Mouse (Mus musculus) heart, adult 2 months (tissue): ENCODE data around the gene Adssl1. TPM values are rescaled to one million over a fixed set of nuclear protein-coding genes. Genes with fewer than 3 reads are reported as not detected.

Experiments used
- DNase-seq, 2 experiments: peaks; one replicate each; pipeline ENCODE4 v3.0.0; 2021
- H3K27ac ChIP-seq: fragments of 200-600 bp; 2 replicates; pipeline ENCODE4 v1.8.1; 2022
- H3K27me3 ChIP-seq: fragments of 200-500 bp; 2 replicates; pipeline ENCODE4 v1.6.1; 2012; ENCODE audit warnings: mild to moderate bottlenecking, low read length, inconsistent platforms, mixed read lengths; ENCODE audit not compliant: control insufficient read depth, insufficient read depth
- H3K36me3 ChIP-seq: fragments of 200-500 bp; 2 replicates; pipeline ENCODE4 v1.6.1; 2012; ENCODE audit warnings: low read length, inconsistent platforms; ENCODE audit not compliant: control insufficient read depth, insufficient read depth
- H3K4me1 ChIP-seq: fragments of 200-500 bp; 2 replicates; pipeline ENCODE4 v1.6.1; 2011; ENCODE audit warnings: low read length; ENCODE audit not compliant: control insufficient read depth, insufficient read depth
- H3K4me3 ChIP-seq: fragments of 200-600 bp; 2 replicates; pipeline ENCODE4 v1.8.1; 2022
- H3K79me2 ChIP-seq: fragments of 200-500 bp; replicated peaks from 2 replicates; pipeline ENCODE4 v1.6.1; 2012; ENCODE audit warnings: mild to moderate bottlenecking, inconsistent platforms, low read length, moderate library complexity, mixed read lengths; ENCODE audit not compliant: control insufficient read depth, insufficient read depth
- H3K9ac ChIP-seq: fragments of 200-500 bp; 2 replicates; pipeline ENCODE4 v1.6.1; 2012; ENCODE audit warnings: low read depth, mild to moderate bottlenecking, control low read depth, inconsistent platforms, low read length, mixed read lengths
- CTCF ChIP-seq: fragments of 200-600 bp; IDR thresholded peaks from 2 replicates; pipeline ENCODE4 v1.8.1; 2022; ENCODE audit warnings: antibody characterized with exemption, mild to moderate bottlenecking, moderate library complexity
- EP300 ChIP-seq: fragments of 200-500 bp; IDR thresholded peaks from 2 replicates; pipeline ENCODE4 v1.6.1; 2011; ENCODE audit warnings: low read depth, low read length, control low read depth; ENCODE audit not compliant: insufficient read depth
- POLR2A ChIP-seq: fragments of 200-500 bp; IDR thresholded peaks from 2 replicates; pipeline ENCODE4 v1.6.1; 2011; ENCODE audit warnings: mild to moderate bottlenecking, low read depth, low read length, control low read depth; ENCODE audit not compliant: insufficient read depth
- WGBS: fragments of 180-500 bp; shearing (Covaris S2); methylation state at CpG from one replicate; pipeline ENCODE4 v1.1.7; 2018; 5-methylcytosine and 5-hydroxymethylcytosine counted together
- intact Hi-C: fragments of 180-260 bp; cut with DNase I; formaldehyde crosslinking; loops from one replicate; pipeline ENCODE4 v1.15.1; 2025
- polyA plus RNA-seq: library from polyadenylated mRNA; depleted of rRNA; stranded (reverse); fragments of >200 nt; gene quantifications from 2 replicates; pipeline ENCODE4 v1.2.3, GENCODE M21; 2012
- total RNA-seq, 2 experiments: library from RNA; stranded (reverse); gene quantifications; 2 replicates each; pipeline ENCODE4 v1.2.3; 2021

The Adssl1 gene
- total and polyA plus RNA-seq, 3 experiments = 98.2 to 173 (median 150) TPM

GRCm38 (mm10) chr12:112659109-112659508, 39.3 kb downstream of the Adssl1 start:
- peaks cover 7% of the 10 kb centered on the region for H3K79me2 ChIP-seq
- H3K27ac ChIP-seq = no peak overlapping the region
- intact Hi-C loops = loop anchor here (1.0 to 10.0 kb wide), 3 partner anchors 16 to 186 kb away; partner anchors contain the start of gene Akt1
- H3K4me1 ChIP-seq = no peaks in the 10 kb centered on the region; the same call in 1 of the 2 replicates
- H3K27me3 ChIP-seq = no peaks in the 10 kb centered on the region
- H3K4me3 ChIP-seq = no peak overlapping the region
- 74% methylated on average over 6 of the region's 6 CpGs for WGBS
- no peak overlapping the region for H3K9ac ChIP-seq
- DNase-seq = peak; percentile 71 to 83
- H3K36me3 ChIP-seq = no peaks in the 10 kb centered on the region
- TF ChIP-seq EP300 (no peak), CTCF (no peak; the same call in none of the 2 replicates), POLR2A (no peak)

GRCm38 (mm10) chr12:112660576-112661326, 40.9 kb downstream of the Adssl1 start:
- Histone ChIP-seq H3K4me1 (peaks cover 7% of the 10 kb centered on the region), H3K4me3 (no peak overlapping the region), H3K27me3 (no peaks in the 10 kb centered on the region), H3K9ac (no peak overlapping the region), H3K27ac (no peak overlapping the region), H3K79me2 (peaks cover 15% of the 10 kb centered on the region), H3K36me3 (no peaks in the 10 kb centered on the region)
- TF ChIP-seq EP300 = no peak
- no peak for TF ChIP-seq POLR2A
- TF ChIP-seq CTCF = no peak
- DNase-seq = no peak
- intact Hi-C loops = no loop called here
- 44% methylated on average over 5 of the region's 5 CpGs for WGBS

- no peak for DNase-seq
- H3K27me3 ChIP-seq = no peaks in the 10 kb centered on the region
- H3K4me1 ChIP-seq = peaks cover 10% of the 10 kb centered on the region
- no peak overlapping the region for H3K9ac ChIP-seq
- no peak overlapping the region for H3K27ac ChIP-seq
- H3K79me2 ChIP-seq = peaks cover 15% of the 10 kb centered on the region
- intact Hi-C loops = no loop called here
- H3K4me3 ChIP-seq = no peak overlapping the region
- H3K36me3 ChIP-seq = no peaks in the 10 kb centered on the region
- TF ChIP-seq POLR2A (no peak), EP300 (no peak), CTCF (no peak)
- WGBS = 55% methylated on average over 3 of the region's 3 CpGs
Observed at GRCm38 (mm10) chr12:112661327-112661605, 41.4 kb downstream of the Adssl1 start.

GRCm38 (mm10) chr12:112661851-112662250, 42.0 kb downstream of the Adssl1 start:
- no peaks in the 10 kb centered on the region for H3K36me3 ChIP-seq
- H3K27ac ChIP-seq = no peak overlapping the region
- peaks cover 14% of the 10 kb centered on the region for H3K4me1 ChIP-seq
- 60% methylated on average over 9 of the region's 9 CpGs for WGBS
- peak in 1 of 2 experiments; percentile 24 for DNase-seq
- intact Hi-C loops = no loop called here
- TF ChIP-seq CTCF (no peak), POLR2A (no peak), EP300 (no peak)
- no peaks in the 10 kb centered on the region for H3K27me3 ChIP-seq
- no peak overlapping the region for H3K9ac ChIP-seq
- no peak overlapping the region for H3K4me3 ChIP-seq
- peaks cover 19% of the 10 kb centered on the region for H3K79me2 ChIP-seq

GRCm38 (mm10) chr12:112663303-112663702, 43.5 kb downstream of the Adssl1 start:
- peaks cover under 1% of the 10 kb centered on the region; the same call in 1 of the 2 replicates for H3K36me3 ChIP-seq
- intact Hi-C loops = no loop called here
- TF ChIP-seq CTCF = no peak
- no peak for TF ChIP-seq POLR2A
- TF ChIP-seq EP300 = no peak
- no peak overlapping the region for H3K27ac ChIP-seq
- H3K79me2 ChIP-seq = peaks cover 19% of the 10 kb centered on the region
- no peak overlapping the region for H3K9ac ChIP-seq
- H3K27me3 ChIP-seq = no peaks in the 10 kb centered on the region
- no peak overlapping the region for H3K4me3 ChIP-seq
- WGBS = 85% methylated on average over 11 of the region's 11 CpGs
- DNase-seq = no peak
- peaks cover 26% of the 10 kb centered on the region for H3K4me1 ChIP-seq

- H3K4me1 ChIP-seq = peaks cover 30% of the 10 kb centered on the region
- 91% methylated on average over 12 of the region's 12 CpGs for WGBS
- TF ChIP-seq POLR2A = no peak
- TF ChIP-seq CTCF = no peak
- no peak for TF ChIP-seq EP300
- no peak overlapping the region for H3K9ac ChIP-seq
- no peak overlapping the region for H3K4me3 ChIP-seq
- H3K79me2 ChIP-seq = peaks cover 19% of the 10 kb centered on the region
- H3K27ac ChIP-seq = no peak overlapping the region
- H3K36me3 ChIP-seq = peaks cover 2% of the 10 kb centered on the region; the same call in 1 of the 2 replicates
- DNase-seq = no peak
- no peaks in the 10 kb centered on the region for H3K27me3 ChIP-seq
- intact Hi-C loops = no loop called here
Observed at GRCm38 (mm10) chr12:112663716-112664115, 43.9 kb downstream of the Adssl1 start.
